Mouse (Mus musculus) embryo, embryonic 10 days (tissue): ENCODE data around the gene Tmem147.

Experiments
- DNase-seq: peaks from one replicate; pipeline ENCODE4 v3.0.0-alpha.2; 2015; ENCODE audit warnings: low spot score

Gene Tmem147

DNA sequence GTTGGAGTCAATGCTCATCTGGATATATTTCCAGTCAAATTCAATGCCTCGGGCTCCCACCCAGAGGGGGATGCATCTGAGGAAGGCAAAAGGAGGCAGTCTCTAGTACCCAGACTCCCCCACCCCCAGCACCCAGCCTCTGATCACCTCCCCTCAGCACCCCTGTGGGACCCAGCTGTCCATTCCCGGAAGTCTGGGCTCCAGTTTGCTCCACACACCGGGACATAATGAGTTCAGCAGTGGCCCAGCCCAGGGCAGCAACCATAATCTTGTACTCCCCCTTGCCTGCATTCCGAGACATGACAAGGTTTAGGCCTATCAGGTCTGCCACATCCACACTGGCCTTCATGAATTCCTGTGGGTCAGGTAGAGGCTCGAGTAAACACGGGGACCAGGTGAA is 1.1 kb downstream of the Tmem147 start:
- no peak for DNase-seq

DNA sequence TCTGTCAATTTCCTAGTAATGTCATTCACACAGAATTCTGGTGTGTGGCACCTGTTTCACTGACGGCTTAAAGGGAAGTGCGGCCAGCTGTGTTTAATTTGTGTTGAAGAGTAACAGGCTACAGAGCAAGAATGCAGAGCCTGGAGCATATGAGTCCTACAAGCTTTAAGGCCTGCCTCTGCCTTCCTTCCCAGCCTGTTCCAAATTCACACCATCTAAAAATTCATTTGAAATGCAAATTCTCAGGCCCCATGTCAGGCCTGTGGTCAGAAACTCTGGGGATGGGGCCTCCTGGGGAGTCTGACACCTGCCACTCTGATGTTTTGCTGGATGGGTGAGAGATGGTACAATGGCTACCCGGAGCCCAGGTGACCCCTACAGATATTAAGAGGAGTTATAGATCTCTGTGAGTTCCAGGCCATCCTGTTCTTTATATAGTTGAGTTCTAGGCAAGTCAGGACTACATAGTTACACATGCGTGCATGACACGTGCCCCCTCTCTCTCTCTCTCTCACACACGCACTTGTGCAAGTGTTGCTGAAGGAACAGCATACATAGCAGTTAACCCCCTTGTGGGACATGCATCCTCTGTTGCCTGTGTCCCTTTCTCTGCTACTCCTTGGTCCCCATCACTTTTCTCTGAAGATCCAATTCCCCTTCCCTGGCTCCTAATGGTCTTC is 5.9 kb downstream of the Tmem147 start:
- DNase-seq = no peak

- no peak for DNase-seq
Observed at GRCm38 (mm10) chr7:30721286-30721685, 8.1 kb downstream of the Tmem147 start.

- no peak for DNase-seq
Observed at GRCm38 (mm10) chr7:30719669-30720068, 9.7 kb downstream of the Tmem147 start.

GRCm38 (mm10) chr7:30717716-30718046 is 11.7 kb downstream of the Tmem147 start:
- DNase-seq = no peak

GRCm38 (mm10) chr7:30717006-30717715 is 12.2 kb downstream of the Tmem147 start:
- DNase-seq = peak; percentile 95

GRCm38 (mm10) chr7:30711942-30712341 is 17.4 kb downstream of the Tmem147 start, which contains the start of gene Atp4a:
Atp4a (plus strand) TSS chr7:30712209.
- no peak for DNase-seq

DNA sequence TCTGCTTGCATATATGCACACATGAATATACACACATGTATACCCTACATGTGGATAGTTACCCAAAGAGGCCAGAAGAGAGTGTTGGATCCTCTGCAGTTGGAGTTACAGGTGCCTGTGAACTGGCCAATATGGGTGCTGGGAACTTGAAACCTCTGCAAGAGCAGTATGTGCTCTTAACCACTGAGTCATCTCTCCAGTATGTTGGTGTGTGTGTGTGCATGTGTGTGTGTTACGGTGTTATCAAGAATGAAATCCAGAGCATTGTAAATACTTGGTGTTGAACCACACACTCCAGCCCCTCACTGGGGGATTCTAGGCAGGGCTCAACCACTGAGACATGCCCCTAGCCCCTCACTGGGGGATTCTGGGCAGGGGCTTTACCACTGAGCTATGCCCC is 21.9 kb downstream of the Tmem147 start:
- DNase-seq = no peak

- no peak for DNase-seq
Observed at GRCm38 (mm10) chr7:30706214-30706882, 23.0 kb downstream of the Tmem147 start.

- DNase-seq = peak; percentile 55
Observed at GRCm38 (mm10) chr7:30698589-30698988, 30.8 kb downstream of the Tmem147 start, which contains the start of gene 2200002J24Rik. 2200002J24Rik (plus strand) TSS chr7:30698926.

- no peak for DNase-seq
Observed at GRCm38 (mm10) chr7:30698101-30698500, 31.2 kb downstream of the Tmem147 start.

- DNase-seq = no peak
Observed at GRCm38 (mm10) chr7:30688325-30688724, 41.0 kb downstream of the Tmem147 start.

GRCm38 (mm10) chr7:30683425-30683824 is 45.9 kb downstream of the Tmem147 start:
- DNase-seq = no peak

GRCm38 (mm10) chr7:30681897-30682296 is 47.4 kb downstream of the Tmem147 start:
- no peak for DNase-seq

DNA sequence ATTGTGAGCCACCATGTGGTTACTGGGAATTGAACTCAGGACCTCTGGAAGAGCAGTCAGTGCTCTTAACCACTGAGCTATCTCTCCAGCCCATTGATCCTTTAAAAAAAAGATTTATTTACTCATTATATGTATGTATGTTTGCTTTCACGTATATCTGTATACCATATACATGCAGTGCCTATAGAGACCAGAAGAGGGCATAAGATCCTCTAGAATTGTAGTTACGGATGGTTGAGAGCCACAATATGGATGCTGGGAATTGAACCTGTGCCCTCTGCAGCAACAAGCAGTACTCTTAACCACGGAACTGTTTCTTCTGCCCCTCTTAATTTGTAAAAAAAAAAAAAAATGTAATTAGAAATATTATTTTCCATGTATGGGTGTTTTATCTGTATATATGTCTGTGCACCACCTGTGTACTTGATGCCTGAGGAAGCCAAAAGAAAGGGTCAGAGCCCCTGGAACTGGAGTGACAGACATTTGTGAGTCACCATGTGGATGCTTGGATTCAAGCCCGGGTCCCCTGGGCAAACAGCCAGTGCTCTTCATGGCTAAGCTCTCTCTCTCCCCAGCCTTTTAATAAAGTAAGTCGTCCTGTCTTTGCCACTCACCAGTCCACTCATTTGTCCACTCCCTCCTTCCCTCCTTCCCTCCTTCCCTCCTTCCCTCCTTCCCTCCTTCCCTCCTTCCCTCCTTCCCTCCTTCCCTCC is 50.9 kb downstream of the Tmem147 start:
- DNase-seq = no peak
